Mouse (Mus musculus): ENCODE data around the gene Vmn1r49. TPM values are rescaled to one million over a fixed set of nuclear protein-coding genes. Genes with fewer than 3 reads are reported as not detected.

Gene Vmn1r49
- not detected in 4 replicates for total RNA-seq (2023; ENCODE audit: inconsistent age)

DNA sequence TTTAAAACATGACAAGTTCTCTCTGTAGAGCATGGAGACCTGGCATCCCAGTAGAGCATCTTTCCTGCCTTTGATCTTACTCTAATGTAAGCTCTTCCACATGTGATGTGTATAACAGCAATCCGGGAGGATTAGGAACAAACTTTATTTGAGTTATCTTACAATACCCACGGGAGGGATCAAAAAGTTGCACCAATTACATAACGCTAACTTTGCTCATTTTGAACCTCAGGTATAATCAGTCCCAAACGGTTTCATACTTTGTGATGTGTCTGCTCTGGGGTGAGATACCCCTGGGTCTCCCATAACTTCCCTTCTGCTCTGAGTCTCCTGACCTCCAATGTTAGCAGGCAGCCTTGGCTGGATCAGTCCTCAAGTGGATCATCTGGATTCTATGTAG, at the start of gene Vmn1r49:
TSS of gene Vmn1r49 (minus strand) at position 101 of the 400 bp plus-strand sequence.

DNA sequence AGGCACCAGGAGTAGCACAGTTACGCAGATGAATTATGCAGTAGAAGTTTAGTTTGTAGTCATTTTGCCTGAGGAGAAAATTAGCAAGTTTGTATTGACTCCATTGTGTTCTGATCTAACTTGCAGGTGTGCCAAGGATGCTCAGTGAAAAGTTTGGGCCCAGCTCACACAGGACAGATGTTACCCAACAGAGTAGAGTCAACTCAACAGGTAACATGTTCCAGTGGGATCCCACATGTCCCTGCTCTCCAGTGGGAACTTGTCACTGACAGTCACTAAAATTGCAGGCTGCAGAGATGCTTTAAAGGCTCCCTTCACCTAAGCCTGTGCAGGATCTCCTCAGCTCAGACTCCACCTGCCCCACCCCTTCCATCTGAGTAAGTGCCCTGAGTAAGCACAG, 44.0 kb upstream of the Vmn1r49 start, which contains the start of gene Vmn1r51:
TSS of gene Vmn1r51 (plus strand) at position 301 of the 400 bp plus-strand sequence.

GRCm38 (mm10) chr6:90101130-90101529, 22.8 kb upstream of the Vmn1r49 start, which contains the start of gene Vmn1r50:
TSS of gene Vmn1r50 (plus strand) at chr6:90101430.

DNA sequence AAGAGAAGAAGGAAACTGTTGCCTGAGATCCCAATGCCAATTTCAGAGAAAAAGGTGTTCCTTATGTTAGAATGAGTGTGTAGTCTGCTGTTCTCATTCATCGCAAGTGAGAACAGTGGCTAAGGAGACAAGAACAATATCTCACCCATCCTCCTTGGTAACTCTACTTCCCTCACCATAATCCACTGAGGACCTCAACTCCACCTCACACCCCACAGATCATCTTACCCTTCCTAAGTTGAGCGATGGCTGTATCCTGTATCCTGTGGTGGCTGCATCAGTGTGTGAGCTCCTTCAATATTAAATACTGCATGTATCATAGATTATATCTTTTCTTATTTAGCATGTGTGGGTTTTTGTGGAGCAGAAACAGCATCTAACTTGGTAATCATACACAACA, 41.6 kb downstream of the Vmn1r49 start, which contains the start of gene Vmn1r48:
TSS of gene Vmn1r48 (minus strand) at position 101 of the 400 bp plus-strand sequence.

Other genes starting within 250 kb of the Vmn1r49 start
- not detected in 4 replicates for gene Vmn1r42, start 202.1 kb downstream of the Vmn1r49 start, total RNA-seq (2023; ENCODE audit: inconsistent age)
- not detected in 4 replicates for gene Vmn1r43, start 202.1 kb downstream of the Vmn1r49 start, total RNA-seq (2023; ENCODE audit: inconsistent age)
- gene Vmn1r44, start 194.8 kb downstream of the Vmn1r49 start, total RNA-seq (2023; ENCODE audit: inconsistent age) = not detected in 4 replicates
- not detected in 4 replicates for gene Vmn1r45, start 137.9 kb downstream of the Vmn1r49 start, total RNA-seq (2023; ENCODE audit: inconsistent age)
- gene Vmn1r46, start 109.2 kb downstream of the Vmn1r49 start, total RNA-seq (2023; ENCODE audit: inconsistent age) = not detected in 4 replicates
- gene Vmn1r47, start 62.4 kb downstream of the Vmn1r49 start, total RNA-seq (2023; ENCODE audit: inconsistent age) = not detected in 4 replicates
- gene Vmn1r48, start 41.7 kb downstream of the Vmn1r49 start, total RNA-seq (2023; ENCODE audit: inconsistent age) = not detected in 4 replicates
- not detected in 4 replicates for gene Vmn1r50, start 22.9 kb upstream of the Vmn1r49 start, total RNA-seq (2023; ENCODE audit: inconsistent age)
- gene Vmn1r51, start 44.1 kb upstream of the Vmn1r49 start, total RNA-seq (2023; ENCODE audit: inconsistent age) = not detected in 4 replicates
- not detected in 4 replicates for gene Vmn1r52, start 96.3 kb upstream of the Vmn1r49 start, total RNA-seq (2023; ENCODE audit: inconsistent age)
- gene V1ra8, start 124.3 kb upstream of the Vmn1r49 start, total RNA-seq (2023; ENCODE audit: inconsistent age) = not detected in 4 replicates
- gene Vmn1r53, start 145.9 kb upstream of the Vmn1r49 start, total RNA-seq (2023; ENCODE audit: inconsistent age) = not detected in 4 replicates
- gene Vmn1r54, start 167.8 kb upstream of the Vmn1r49 start, total RNA-seq (2023; ENCODE audit: inconsistent age) = not detected in 4 replicates
- gene BC048671, start 222.7 kb upstream of the Vmn1r49 start, total RNA-seq (2023; ENCODE audit: inconsistent age) = not detected in 4 replicates
- not detected in 4 replicates for gene Chst13, start 246.7 kb upstream of the Vmn1r49 start, total RNA-seq (2023; ENCODE audit: inconsistent age)

Data from B cell, adult (primary cell).